Mouse (Mus musculus) liver, postnatal 0 days (tissue): ENCODE data around the gene Dnah11. TPM values are rescaled to one million over a fixed set of nuclear protein-coding genes. Genes with fewer than 3 reads are reported as not detected.

ENCODE experiments used
- ATAC-seq: fragments of 200-750 bp; cut with Nextera tagmentation; 2 replicates; pipeline ENCODE4 v1.8.0; 2017; ENCODE audit warnings: mild to moderate bottlenecking, moderate library complexity
- DNase-seq: peaks from one replicate; pipeline ENCODE4 v3.0.0-alpha.2; 2016
- H3K27ac ChIP-seq: fragments of 300-500 bp; sonication (generic); 2 replicates; pipeline ENCODE4 v1.5.1; 2014; ENCODE audit warnings: antibody characterized with exemption, moderate library complexity, mild to moderate bottlenecking, low read depth
- H3K27me3 ChIP-seq: fragments of 300-500 bp; sonication (generic); 2 replicates; pipeline ENCODE4 v1.6.1; 2014; ENCODE audit warnings: low read length, control low read depth, mixed read lengths; ENCODE audit not compliant: insufficient read depth
- H3K36me3 ChIP-seq: fragments of 300-500 bp; sonication (generic); replicated peaks from 2 replicates; pipeline ENCODE4 v1.6.1; 2014; ENCODE audit warnings: mild to moderate bottlenecking, control low read depth, low read length, moderate library complexity, mixed read lengths; ENCODE audit not compliant: insufficient read depth
- H3K4me1 ChIP-seq: fragments of 300-500 bp; sonication (generic); 2 replicates; pipeline ENCODE4 v1.6.1; 2014; ENCODE audit warnings: antibody characterized with exemption, mild to moderate bottlenecking, control low read depth; ENCODE audit not compliant: insufficient read depth
- H3K4me2 ChIP-seq: fragments of 300-500 bp; sonication (generic); 2 replicates; pipeline ENCODE4 v1.6.1; 2014; ENCODE audit warnings: low read depth, mild to moderate bottlenecking, low read length, moderate library complexity, mixed read lengths
- H3K4me3 ChIP-seq: fragments of 300-500 bp; sonication (generic); 2 replicates; pipeline ENCODE4 v1.5.1; 2014; ENCODE audit warnings: low read depth, low read length
- H3K9ac ChIP-seq: fragments of 300-500 bp; sonication (generic); replicated peaks from 2 replicates; pipeline ENCODE4 v1.6.1; 2014; ENCODE audit warnings: mild to moderate bottlenecking, moderate library complexity
- H3K9me3 ChIP-seq: fragments of 300-500 bp; sonication (generic); 2 replicates; pipeline ENCODE4 v1.6.1; 2016; ENCODE audit warnings: mild to moderate bottlenecking, control low read depth, low read length, mixed read lengths
- CTCF ChIP-seq: sonication (generic); IDR thresholded peaks from 2 replicates; pipeline ENCODE4 v1.5.1; 2016; ENCODE audit warnings: antibody characterized with exemption, low read depth
- EP300 ChIP-seq: IDR thresholded peaks from 2 replicates; pipeline ENCODE4 v1.6.1; 2016; ENCODE audit warnings: antibody characterized with exemption, low read depth, mild to moderate bottlenecking
- WGBS: fragments of 180-500 bp; shearing (Covaris S2); extraction: QIAGEN DNeasy Blood & Tissue Kit; methylation state at CpG from one replicate; pipeline ENCODE4 v1.1.7; 2014; ENCODE audit not compliant: insufficient replicate concordance; 5-methylcytosine and 5-hydroxymethylcytosine counted together
- polyA plus RNA-seq: library from polyadenylated mRNA; unstranded; fragments of >200 nt; fragmentation: Nextera tagmentation; extraction: Ambion mirVana; gene quantifications from 2 replicates; pipeline ENCODE4 v1.2.1, GENCODE M21; 2015

The Dnah11 gene
- polyA plus RNA-seq, 1 experiment from 2014 or later: 0.04 TPM

GRCm38 (mm10) chr12:118018936-118019335 is 179.9 kb downstream of the Dnah11 start:
- H3K4me2 ChIP-seq: no peak overlapping the region
- H3K9ac ChIP-seq: no peak overlapping the region
- DNase-seq (no peak), ATAC-seq (no peak)
- TF ChIP-seq CTCF (no peak), EP300 (no peak)
- H3K27ac ChIP-seq: no peak overlapping the region
- no peaks in the 10 kb centered on the region for H3K4me1 ChIP-seq
- H3K36me3 ChIP-seq: no peaks in the 10 kb centered on the region
- no peaks in the 10 kb centered on the region for H3K27me3 ChIP-seq
- 41% methylated on average over 6 of the region's 6 CpGs for WGBS
- H3K4me3 ChIP-seq: no peak overlapping the region
- no peaks in the 10 kb centered on the region for H3K9me3 ChIP-seq

DNA sequence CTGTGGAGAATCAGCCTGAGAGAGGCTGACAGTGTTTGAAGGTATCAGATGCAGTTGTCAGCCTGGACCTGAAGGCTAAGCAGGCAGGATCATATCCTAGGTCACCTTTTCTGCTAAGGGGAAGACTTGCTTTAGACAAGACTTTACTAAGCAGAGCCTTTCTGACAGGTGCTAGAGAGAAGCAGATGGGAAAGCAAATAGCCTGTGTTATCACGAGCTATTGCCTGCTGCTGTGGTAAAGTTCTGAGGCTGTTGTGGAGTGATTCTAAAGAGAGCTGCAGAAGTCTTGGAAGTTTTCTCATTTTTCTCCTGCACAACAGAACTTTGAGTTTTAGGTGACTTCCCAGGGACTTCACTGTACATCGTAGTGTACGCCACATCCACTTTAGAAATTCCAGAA is 185.0 kb downstream of the Dnah11 start:
- WGBS: 76% methylated on average over 3 of the region's 3 CpGs
- H3K9ac ChIP-seq: no peak overlapping the region
- H3K4me2 ChIP-seq: no peak overlapping the region
- no peaks in the 10 kb centered on the region for H3K4me1 ChIP-seq
- H3K4me3 ChIP-seq: no peak overlapping the region
- no peaks in the 10 kb centered on the region for H3K9me3 ChIP-seq
- no peak for TF ChIP-seq EP300
- no peak for TF ChIP-seq CTCF
- H3K36me3 ChIP-seq: no peaks in the 10 kb centered on the region
- ATAC-seq: no peak
- no peaks in the 10 kb centered on the region for H3K27me3 ChIP-seq
- H3K27ac ChIP-seq: no peak overlapping the region
- no peak for DNase-seq

DNA sequence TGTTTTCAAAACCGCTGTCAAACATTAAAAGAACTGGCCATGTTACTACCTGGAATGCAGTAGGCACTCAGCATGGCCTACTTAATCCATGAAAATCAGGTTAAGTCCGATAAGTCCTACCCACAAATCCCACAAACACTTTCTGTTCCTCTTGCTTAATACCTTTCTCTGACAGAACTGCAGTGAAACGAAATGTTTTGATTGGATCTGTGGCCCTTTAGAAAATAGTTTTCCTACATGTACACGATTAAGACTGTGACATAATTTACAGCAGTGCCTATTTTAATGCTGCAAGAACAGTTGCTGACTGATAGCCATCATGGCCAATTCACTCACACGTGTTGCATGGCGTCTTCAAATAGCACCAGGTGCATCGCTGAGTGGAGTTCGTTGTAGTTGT is 186.9 kb downstream of the Dnah11 start:
- H3K4me3 ChIP-seq: no peak overlapping the region
- no peaks in the 10 kb centered on the region for H3K27me3 ChIP-seq
- no peaks in the 10 kb centered on the region for H3K4me1 ChIP-seq
- DNase-seq: no peak
- 74% methylated on average over 8 of the region's 8 CpGs for WGBS
- no peak overlapping the region for H3K27ac ChIP-seq
- no peaks in the 10 kb centered on the region for H3K9me3 ChIP-seq
- H3K9ac ChIP-seq: no peak overlapping the region
- no peaks in the 10 kb centered on the region for H3K36me3 ChIP-seq
- no peak for TF ChIP-seq CTCF
- no peak for TF ChIP-seq EP300
- no peak for ATAC-seq
- no peak overlapping the region for H3K4me2 ChIP-seq

GRCm38 (mm10) chr12:117994938-117995337 is 203.9 kb downstream of the Dnah11 start:
- DNase-seq (no peak), ATAC-seq (no peak)
- H3K4me2 ChIP-seq: no peak overlapping the region
- H3K4me1 ChIP-seq: no peaks in the 10 kb centered on the region
- H3K27me3 ChIP-seq: no peaks in the 10 kb centered on the region
- H3K27ac ChIP-seq: no peak overlapping the region
- 53% methylated on average over 9 of the region's 9 CpGs for WGBS
- H3K4me3 ChIP-seq: no peak overlapping the region
- no peak overlapping the region for H3K9ac ChIP-seq
- TF ChIP-seq CTCF (no peak), EP300 (no peak)
- H3K9me3 ChIP-seq: no peaks in the 10 kb centered on the region
- H3K36me3 ChIP-seq: no peaks in the 10 kb centered on the region

GRCm38 (mm10) chr12:117993499-117993898 is 205.3 kb downstream of the Dnah11 start:
- no peaks in the 10 kb centered on the region for H3K27me3 ChIP-seq
- H3K9me3 ChIP-seq: no peaks in the 10 kb centered on the region
- no peak overlapping the region for H3K4me3 ChIP-seq
- H3K27ac ChIP-seq: no peak overlapping the region
- WGBS: 0% methylated on average over 7 of the region's 7 CpGs
- H3K4me1 ChIP-seq: no peaks in the 10 kb centered on the region
- H3K36me3 ChIP-seq: no peaks in the 10 kb centered on the region
- H3K4me2 ChIP-seq: no peak overlapping the region
- DNase-seq (peak; percentile 85), ATAC-seq (peak; percentile 96)
- H3K9ac ChIP-seq: no peak overlapping the region
- TF ChIP-seq CTCF: peak; percentile 98
- no peak for TF ChIP-seq EP300

DNA sequence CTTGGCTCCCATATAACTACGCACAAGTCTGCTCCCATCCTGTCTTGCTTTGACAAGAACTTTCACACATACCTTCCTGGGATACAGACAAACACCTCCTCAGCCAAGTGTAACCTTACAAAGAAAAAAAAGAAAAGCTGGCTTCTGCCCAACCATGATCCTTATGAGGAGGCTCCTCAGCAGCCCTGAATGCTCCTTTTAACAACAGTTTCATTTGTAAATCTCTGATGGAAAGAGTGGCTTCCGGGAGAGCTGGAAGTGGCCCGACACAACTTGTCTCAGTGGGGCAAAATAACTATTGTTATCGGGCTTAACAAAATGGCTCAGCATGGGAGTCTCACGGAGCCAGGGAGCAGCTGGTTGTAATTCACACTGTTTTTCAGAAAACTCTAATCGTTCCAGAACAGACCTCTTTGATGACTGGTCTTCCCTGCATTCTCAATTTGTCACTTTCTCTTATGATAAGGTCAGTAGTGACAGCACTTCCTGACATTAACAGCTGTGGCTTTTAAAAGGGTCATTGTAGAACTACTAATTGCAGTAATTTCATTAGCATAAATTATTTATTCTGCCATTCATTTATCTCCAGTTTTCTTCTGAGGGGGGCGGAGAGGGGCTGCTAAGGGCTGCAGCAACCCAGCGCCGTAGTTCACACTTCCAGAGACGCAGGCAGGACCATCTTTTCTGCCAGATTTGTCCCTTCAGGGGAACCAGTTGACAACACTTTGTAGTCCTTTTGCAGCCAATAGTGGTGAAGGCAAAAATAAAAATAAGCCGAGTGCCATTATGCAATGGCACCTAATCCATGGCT is 209.6 kb downstream of the Dnah11 start:
- H3K27ac ChIP-seq: no peak overlapping the region
- peak overlapping the region; percentile 15 for H3K4me2 ChIP-seq
- TF ChIP-seq EP300 (no peak), CTCF (no peak)
- 28% methylated on average over 11 of the region's 11 CpGs for WGBS
- no peaks in the 10 kb centered on the region for H3K9me3 ChIP-seq
- DNase-seq (no peak), ATAC-seq (no peak)
- no peak overlapping the region for H3K9ac ChIP-seq
- no peaks in the 10 kb centered on the region for H3K4me1 ChIP-seq
- no peak overlapping the region for H3K4me3 ChIP-seq
- no peaks in the 10 kb centered on the region for H3K36me3 ChIP-seq
- H3K27me3 ChIP-seq: no peaks in the 10 kb centered on the region

DNA sequence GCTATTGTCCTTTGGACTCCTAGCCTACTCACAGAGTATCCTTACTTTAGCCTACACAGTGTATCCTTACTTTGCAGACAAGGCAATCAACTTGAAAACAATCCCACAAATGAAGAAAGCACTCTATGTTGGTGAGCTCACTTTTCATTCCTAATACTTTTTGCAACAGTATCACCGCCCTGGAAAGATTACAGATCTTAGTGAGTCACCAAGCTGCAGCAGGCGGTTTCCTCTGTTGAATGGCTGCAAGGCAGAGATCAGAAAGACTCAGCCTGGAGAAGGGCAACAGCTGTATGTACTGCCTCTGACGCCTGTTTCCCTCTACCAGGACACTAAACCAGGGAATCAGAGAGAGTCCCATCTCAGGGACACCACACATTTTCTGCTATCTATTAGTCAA is 218.5 kb downstream of the Dnah11 start:
- no peaks in the 10 kb centered on the region for H3K4me1 ChIP-seq
- no peak overlapping the region for H3K4me3 ChIP-seq
- H3K9ac ChIP-seq: no peak overlapping the region
- WGBS: 48% methylated on average over 3 of the region's 3 CpGs
- H3K9me3 ChIP-seq: no peaks in the 10 kb centered on the region
- DNase-seq: no peak
- no peaks in the 10 kb centered on the region for H3K27me3 ChIP-seq
- no peaks in the 10 kb centered on the region for H3K36me3 ChIP-seq
- no peak overlapping the region for H3K27ac ChIP-seq
- H3K4me2 ChIP-seq: no peak overlapping the region
- no peak for ATAC-seq
- TF ChIP-seq EP300 (no peak), CTCF (no peak)
